Mouse (Mus musculus): ENCODE measurements around the gene Ggn. TPM values are rescaled to one million over a fixed set of nuclear protein-coding genes. Genes with fewer than 3 reads are reported as not detected.
"Not testable (repeated sequence)": the region's sequence is repeated elsewhere in the genome, so short reads cannot be mapped to it uniquely, and the experiment has no call there.

Gene Ggn
- total RNA-seq, 2 experiments from 2014 or later = 1.2 to 1.3 TPM

- DNase-seq (ENCODE audit: low spot score in 2 of 2) = no peak
Observed at GRCm38 (mm10) chr7:29158264-29158663, 11.7 kb upstream of the Ggn start.

- DNase-seq (ENCODE audit: low spot score in 2 of 2) = no peak
Observed at GRCm38 (mm10) chr7:29162294-29162693, 7.7 kb upstream of the Ggn start.

GRCm38 (mm10) chr7:29162750-29163525 is 7.1 kb upstream of the Ggn start:
- DNase-seq (ENCODE audit: low spot score in 2 of 2) = no peak

GRCm38 (mm10) chr7:29167656-29168055 is 2.4 kb upstream of the Ggn start:
- no peak for DNase-seq (ENCODE audit: low spot score in 2 of 2)

GRCm38 (mm10) chr7:29168121-29168695 is 1.8 kb upstream of the Ggn start:
- no peak for DNase-seq (ENCODE audit: low spot score in 2 of 2)

GRCm38 (mm10) chr7:29168791-29169230 is 1.2 kb upstream of the Ggn start:
- peak; percentile 55 to 64 for DNase-seq (ENCODE audit: low spot score in 2 of 2)

- peak; percentile 87 to 88 for DNase-seq (ENCODE audit: low spot score in 2 of 2)
Observed at GRCm38 (mm10) chr7:29169231-29170065, 562 bp upstream of the Ggn start.

GRCm38 (mm10) chr7:29170755-29171561 is 948 bp downstream of the Ggn start:
- DNase-seq (ENCODE audit: low spot score in 2 of 2) = no peak

- no peak for DNase-seq (ENCODE audit: low spot score in 2 of 2)
Observed at GRCm38 (mm10) chr7:29171562-29172097, 1.6 kb downstream of the Ggn start.

- no peak for DNase-seq (ENCODE audit: low spot score in 2 of 2)
Observed at GRCm38 (mm10) chr7:29172390-29173016, 2.5 kb downstream of the Ggn start.

GRCm38 (mm10) chr7:29178106-29178505 is 8.1 kb downstream of the Ggn start:
- no peak for DNase-seq (ENCODE audit: low spot score in 2 of 2)

- DNase-seq (ENCODE audit: low spot score in 2 of 2) = no peak
Observed at GRCm38 (mm10) chr7:29179323-29179722, 9.3 kb downstream of the Ggn start.

- DNase-seq (ENCODE audit: low spot score in 2 of 2) = peak; percentile 92 to 97
Observed at GRCm38 (mm10) chr7:29180077-29180853, 10.3 kb downstream of the Ggn start, which contains the start of gene Psmd8. Gene Psmd8 (minus strand): TSS chr7:29180701.

GRCm38 (mm10) chr7:29180854-29181236 is 10.8 kb downstream of the Ggn start:
- DNase-seq (ENCODE audit: low spot score in 2 of 2) = no peak

GRCm38 (mm10) chr7:29181323-29181722 is 11.3 kb downstream of the Ggn start:
- not testable (repeated sequence) for DNase-seq (ENCODE audit: low spot score in 2 of 2)

GRCm38 (mm10) chr7:29194230-29194629 is 24.2 kb downstream of the Ggn start:
- DNase-seq (ENCODE audit: low spot score in 2 of 2) = not testable (repeated sequence)

GRCm38 (mm10) chr7:29202577-29202976 is 32.6 kb downstream of the Ggn start:
- no peak for DNase-seq (ENCODE audit: low spot score in 2 of 2)

GRCm38 (mm10) chr7:29211013-29211412 is 41.0 kb downstream of the Ggn start:
- not testable (repeated sequence) for DNase-seq (ENCODE audit: low spot score in 2 of 2)
